Mouse (Mus musculus) hindlimb bud, embryonic 11.5 days (tissue): ENCODE results near the gene Ogfod1.

Experiments
- DNase-seq: peaks from one replicate; pipeline ENCODE4 v3.0.0-alpha.2; 2012; ENCODE audit warnings: low read depth, low spot score; ENCODE audit errors: extremely low spot score

Ogfod1 gene

GRCm38 (mm10) chr8:94068793-94069192, 31.8 kb downstream of the Ogfod1 start:
- DNase-seq, result no peak

- no peak for DNase-seq
Measured at GRCm38 (mm10) chr8:94076461-94077192, 39.6 kb downstream of the Ogfod1 start.

GRCm38 (mm10) chr8:94087964-94088363, 51.0 kb downstream of the Ogfod1 start:
- no peak for DNase-seq

- DNase-seq, result no peak
Measured at GRCm38 (mm10) chr8:94089715-94090114, 52.7 kb downstream of the Ogfod1 start.

GRCm38 (mm10) chr8:94092848-94093247, 55.9 kb downstream of the Ogfod1 start:
- no peak for DNase-seq

GRCm38 (mm10) chr8:94094281-94094680, 57.3 kb downstream of the Ogfod1 start:
- no peak for DNase-seq

GRCm38 (mm10) chr8:94098081-94098974, 61.3 kb downstream of the Ogfod1 start, which contains the start of gene Bbs2:
Gene Bbs2 (minus strand): TSS chr8:94098928.
- DNase-seq, result peak; percentile 98

GRCm38 (mm10) chr8:94098996-94099395, 62.0 kb downstream of the Ogfod1 start:
- no peak for DNase-seq

GRCm38 (mm10) chr8:94104146-94104545, 67.1 kb downstream of the Ogfod1 start:
- DNase-seq, result no peak

GRCm38 (mm10) chr8:94107871-94108270, 70.9 kb downstream of the Ogfod1 start:
- no peak for DNase-seq

- DNase-seq, result no peak
Measured at GRCm38 (mm10) chr8:94109396-94109795, 72.4 kb downstream of the Ogfod1 start.

- DNase-seq, result no peak
Measured at GRCm38 (mm10) chr8:94109835-94110234, 72.8 kb downstream of the Ogfod1 start.

GRCm38 (mm10) chr8:94110526-94111177, 73.7 kb downstream of the Ogfod1 start:
- DNase-seq, result no peak

- no peak for DNase-seq
Measured at GRCm38 (mm10) chr8:94113435-94113834, 76.4 kb downstream of the Ogfod1 start.

GRCm38 (mm10) chr8:94113972-94114371, 77.0 kb downstream of the Ogfod1 start:
- DNase-seq, result no peak
